Mouse (Mus musculus): ENCODE results near the gene Upf1. TPM values are rescaled to one million over a fixed set of nuclear protein-coding genes. Genes with fewer than 3 reads are reported as not detected.

Gene Upf1
- 11.7 and 20.8 TPM in 2 replicates for polyA plus RNA-seq (2012; ENCODE audit: insufficient read depth, insufficient read length, missing spikeins)

- Histone ChIP-seq H3K4me3 (ENCODE audit: insufficient read depth, low read depth, low read length) (peak within 1 kb of the TSS; percentile 99), H3K4me1 (ENCODE audit: control insufficient read depth, insufficient read depth, insufficient read length, low read length) (peaks cover 27% of the 10 kb centered on the region), H3K27ac (replicated peaks; ENCODE audit: low read depth, low read length) (peak within 1 kb of the TSS; percentile 67)
Measured at GRCm38 (mm10) chr8:70353194-70353817, at the start of gene Upf1. Upf1 (minus strand) TSS chr8:70353278.

- Histone ChIP-seq H3K4me1 (ENCODE audit: control insufficient read depth, insufficient read depth, insufficient read length, low read length) (no peaks in the 10 kb centered on the region), H3K27ac (replicated peaks; ENCODE audit: low read depth, low read length) (no peak overlapping the region), H3K4me3 (ENCODE audit: insufficient read depth, low read depth, low read length) (no peak overlapping the region)
Measured at GRCm38 (mm10) chr8:70397611-70398563, 44.8 kb upstream of the Upf1 start.

- no peak overlapping the region for H3K4me3 ChIP-seq (ENCODE audit: insufficient read depth, low read depth, low read length)
- H3K27ac ChIP-seq (replicated peaks; ENCODE audit: low read depth, low read length): no peak overlapping the region
- H3K4me1 ChIP-seq (ENCODE audit: control insufficient read depth, insufficient read depth, insufficient read length, low read length): no peaks in the 10 kb centered on the region
Measured at GRCm38 (mm10) chr8:70396184-70396583, 43.1 kb upstream of the Upf1 start.

GRCm38 (mm10) chr8:70395649-70396048 is 42.6 kb upstream of the Upf1 start:
- H3K27ac ChIP-seq (replicated peaks; ENCODE audit: low read depth, low read length): no peak overlapping the region
- H3K4me1 ChIP-seq (ENCODE audit: control insufficient read depth, insufficient read depth, insufficient read length, low read length): no peaks in the 10 kb centered on the region
- H3K4me3 ChIP-seq (ENCODE audit: insufficient read depth, low read depth, low read length): no peak overlapping the region

DNA sequence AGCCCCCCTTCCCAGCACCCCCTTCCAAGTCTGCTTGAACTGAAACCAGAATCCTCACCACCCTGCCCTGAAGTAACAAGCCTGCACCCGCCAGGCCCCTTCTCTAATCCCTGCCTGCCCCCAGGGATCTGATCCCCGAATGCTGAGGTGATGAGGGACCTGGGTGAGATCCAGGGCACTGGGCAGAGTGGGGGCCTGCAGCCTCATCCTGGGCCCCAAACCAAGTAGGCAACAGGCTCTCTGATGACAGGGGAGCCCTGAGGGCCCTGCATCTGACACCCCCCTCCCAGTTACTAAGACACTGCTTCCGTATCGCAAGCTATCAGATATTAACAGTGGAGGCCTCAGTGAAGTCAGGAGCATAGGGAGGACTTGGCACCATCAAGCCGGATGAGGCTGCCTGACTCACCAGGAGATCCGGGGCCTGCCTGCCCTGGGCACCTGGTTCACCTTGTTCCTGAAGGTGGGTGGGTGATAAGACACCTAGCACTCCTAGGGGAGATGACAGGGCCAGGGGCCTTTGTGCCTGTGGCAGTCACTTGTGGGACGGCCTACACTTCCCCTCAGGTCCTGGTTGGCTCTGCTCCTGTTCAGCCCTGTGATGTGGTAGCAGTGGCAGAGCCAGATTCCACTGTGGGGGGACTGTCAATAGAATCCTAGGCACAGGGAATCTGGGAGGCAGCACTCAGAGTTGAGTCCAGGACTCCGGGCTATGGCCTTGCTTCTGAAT is 41.4 kb upstream of the Upf1 start:
- no peak overlapping the region for H3K27ac ChIP-seq (replicated peaks; ENCODE audit: low read depth, low read length)
- no peak overlapping the region for H3K4me3 ChIP-seq (ENCODE audit: insufficient read depth, low read depth, low read length)
- no peaks in the 10 kb centered on the region for H3K4me1 ChIP-seq (ENCODE audit: control insufficient read depth, insufficient read depth, insufficient read length, low read length)

DNA sequence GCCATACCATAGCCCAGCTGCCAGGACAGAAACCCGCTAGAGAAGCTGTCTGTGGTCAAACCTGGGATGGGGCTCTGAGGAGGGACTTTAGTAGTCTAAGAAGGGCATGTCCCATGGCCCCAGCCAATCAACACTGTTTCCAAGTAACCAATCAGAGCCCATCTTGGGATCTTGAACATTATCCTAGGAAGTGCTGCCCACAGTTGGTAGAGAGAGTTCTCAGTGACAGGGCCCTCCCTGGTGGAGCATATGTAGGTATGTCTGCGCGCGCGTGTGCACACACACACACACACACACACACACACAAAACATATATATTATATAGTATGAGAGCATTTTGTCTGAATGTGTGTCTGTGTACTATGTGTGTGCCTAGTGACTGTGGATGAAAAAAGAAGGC is 40.0 kb upstream of the Upf1 start:
- Histone ChIP-seq H3K4me3 (ENCODE audit: insufficient read depth, low read depth, low read length) (no peak overlapping the region), H3K4me1 (ENCODE audit: control insufficient read depth, insufficient read depth, insufficient read length, low read length) (no peaks in the 10 kb centered on the region), H3K27ac (replicated peaks; ENCODE audit: low read depth, low read length) (no peak overlapping the region)

GRCm38 (mm10) chr8:70389678-70390077 is 36.6 kb upstream of the Upf1 start:
- no peak overlapping the region for H3K27ac ChIP-seq (replicated peaks; ENCODE audit: low read depth, low read length)
- H3K4me3 ChIP-seq (ENCODE audit: insufficient read depth, low read depth, low read length): no peak overlapping the region
- H3K4me1 ChIP-seq (ENCODE audit: control insufficient read depth, insufficient read depth, insufficient read length, low read length): no peaks in the 10 kb centered on the region

- Histone ChIP-seq H3K4me1 (ENCODE audit: control insufficient read depth, insufficient read depth, insufficient read length, low read length) (no peaks in the 10 kb centered on the region), H3K4me3 (ENCODE audit: insufficient read depth, low read depth, low read length) (no peak overlapping the region), H3K27ac (replicated peaks; ENCODE audit: low read depth, low read length) (no peak overlapping the region)
Measured at GRCm38 (mm10) chr8:70383287-70383686, 30.2 kb upstream of the Upf1 start.

DNA sequence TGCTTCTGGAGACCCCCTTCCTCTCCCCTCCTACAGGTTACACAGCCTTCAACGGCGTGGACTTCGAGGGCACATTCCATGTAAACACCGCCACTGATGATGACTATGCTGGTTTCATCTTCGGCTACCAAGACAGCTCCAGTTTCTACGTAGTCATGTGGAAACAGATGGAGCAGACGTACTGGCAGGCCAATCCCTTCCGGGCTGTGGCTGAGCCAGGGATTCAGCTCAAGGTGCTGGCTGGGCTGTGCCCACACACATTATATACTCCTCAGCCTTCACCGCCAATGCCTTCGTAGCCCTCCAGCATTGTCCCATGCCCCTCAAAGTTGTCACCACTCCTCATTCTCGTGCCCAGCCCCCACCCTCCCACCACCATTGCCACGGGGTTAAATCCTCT is 27.0 kb upstream of the Upf1 start:
- Histone ChIP-seq H3K27ac (replicated peaks; ENCODE audit: low read depth, low read length) (no peak overlapping the region), H3K4me1 (ENCODE audit: control insufficient read depth, insufficient read depth, insufficient read length, low read length) (no peaks in the 10 kb centered on the region), H3K4me3 (ENCODE audit: insufficient read depth, low read depth, low read length) (no peak overlapping the region)

- H3K27ac ChIP-seq (replicated peaks; ENCODE audit: low read depth, low read length): no peak overlapping the region
- no peak overlapping the region for H3K4me3 ChIP-seq (ENCODE audit: insufficient read depth, low read depth, low read length)
- peaks cover 4% of the 10 kb centered on the region; the same call in 1 of the 2 replicates for H3K4me1 ChIP-seq (ENCODE audit: control insufficient read depth, insufficient read depth, insufficient read length, low read length)
Measured at GRCm38 (mm10) chr8:70377049-70377448, 24.0 kb upstream of the Upf1 start.

GRCm38 (mm10) chr8:70376275-70376741 is 23.2 kb upstream of the Upf1 start:
- Histone ChIP-seq H3K4me1 (ENCODE audit: control insufficient read depth, insufficient read depth, insufficient read length, low read length) (peaks cover 4% of the 10 kb centered on the region; the same call in 1 of the 2 replicates), H3K27ac (replicated peaks; ENCODE audit: low read depth, low read length) (no peak overlapping the region), H3K4me3 (ENCODE audit: insufficient read depth, low read depth, low read length) (no peak overlapping the region)

- H3K4me1 ChIP-seq (ENCODE audit: control insufficient read depth, insufficient read depth, insufficient read length, low read length): peaks cover 4% of the 10 kb centered on the region; the same call in 1 of the 2 replicates
- no peak overlapping the region for H3K27ac ChIP-seq (replicated peaks; ENCODE audit: low read depth, low read length)
- peak overlapping the region; percentile 44 for H3K4me3 ChIP-seq (ENCODE audit: insufficient read depth, low read depth, low read length)
Measured at GRCm38 (mm10) chr8:70375212-70375859, 22.3 kb upstream of the Upf1 start.

DNA sequence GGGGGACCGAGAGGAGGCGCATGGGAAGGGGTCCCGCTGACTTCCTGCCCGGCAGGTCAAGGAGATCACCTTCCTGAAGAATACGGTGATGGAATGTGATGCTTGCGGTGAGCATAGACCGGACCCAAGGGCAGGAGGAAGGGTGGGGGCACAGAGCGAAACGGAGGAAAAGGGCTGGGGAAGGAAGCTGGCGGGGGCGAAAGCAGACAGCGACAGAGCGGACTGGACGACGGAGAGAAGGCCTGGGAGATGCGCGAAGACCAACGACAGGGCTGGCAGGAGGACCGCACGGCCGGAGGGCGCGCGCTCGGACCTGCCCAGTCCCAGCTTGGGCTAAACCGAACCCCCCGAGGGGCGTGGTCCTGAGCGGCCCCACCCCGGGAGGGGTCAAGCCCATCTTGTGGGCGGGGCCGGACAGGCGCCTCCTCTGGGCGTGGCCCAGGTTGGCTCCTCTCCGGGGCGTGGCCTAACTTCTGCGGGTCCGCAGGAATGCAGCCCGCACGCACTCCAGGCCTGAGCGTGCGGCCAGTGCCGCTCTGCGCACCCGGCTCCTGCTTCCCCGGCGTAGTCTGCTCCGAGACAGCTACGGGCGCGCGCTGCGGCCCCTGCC is 21.3 kb upstream of the Upf1 start:
- Histone ChIP-seq H3K27ac (replicated peaks; ENCODE audit: low read depth, low read length) (no peak overlapping the region), H3K4me1 (ENCODE audit: control insufficient read depth, insufficient read depth, insufficient read length, low read length) (peaks cover 4% of the 10 kb centered on the region; the same call in 1 of the 2 replicates), H3K4me3 (ENCODE audit: insufficient read depth, low read depth, low read length) (peak overlapping the region; percentile 44)

All from brown adipose tissue, adult 24 weeks (tissue).